Mouse (Mus musculus): ENCODE data around the gene Rcsd1. TPM values are rescaled to one million over a fixed set of nuclear protein-coding genes. Genes with fewer than 3 reads are reported as not detected.

Rcsd1 gene
- polyA plus RNA-seq (2012; ENCODE audit: low replicate concordance): 204 and 258 TPM in 2 replicates

GRCm38 (mm10) chr1:165709629-165710256 lies at the start of gene Rcsd1:
TSS of gene Rcsd1 (minus strand) at chr1:165709757.

DNA sequence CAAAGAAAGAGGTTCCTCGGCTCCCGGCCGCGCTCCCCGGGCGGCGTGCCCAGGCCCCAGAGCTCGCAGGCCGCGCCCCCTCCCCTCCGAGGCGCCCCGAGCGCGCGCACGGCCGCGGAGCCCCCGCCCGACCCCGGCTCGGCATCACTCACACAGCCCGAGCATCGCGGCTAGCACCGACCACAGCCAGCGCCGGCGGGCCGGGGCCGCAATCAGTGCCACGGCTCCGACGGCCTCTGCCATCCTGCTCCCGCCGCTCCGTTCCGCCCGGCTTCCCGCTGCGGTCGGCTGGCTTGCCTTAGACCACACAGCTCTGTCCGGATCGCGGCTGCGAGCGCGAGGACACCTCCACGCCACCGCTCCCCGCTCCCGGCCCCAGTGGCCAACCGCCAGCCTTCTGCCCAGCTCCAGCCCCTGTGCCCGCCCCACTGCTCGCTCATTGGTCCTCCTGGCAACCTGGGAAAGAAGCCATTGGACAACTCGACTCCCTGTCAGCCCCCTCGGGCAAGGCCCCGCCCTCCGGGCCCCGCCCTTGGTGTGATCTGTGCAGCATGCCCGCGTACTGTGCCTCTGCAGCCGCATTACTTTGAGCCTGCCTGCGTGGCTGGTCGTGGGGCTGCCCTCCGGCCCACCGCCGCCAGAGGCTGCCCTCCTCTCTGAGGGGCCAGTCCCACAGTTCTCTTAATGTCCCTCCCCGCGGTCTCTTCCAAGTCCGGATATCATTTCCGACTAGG lies 75.2 kb downstream of the Rcsd1 start, which contains the start of gene Mpzl1:
Gene Mpzl1, minus strand, starts transcription at position 388 of the 734 bp plus-strand sequence.

Other genes starting within 250 kb of the Rcsd1 start
- gene Dcaf6, start 249.3 kb downstream of the Rcsd1 start, polyA plus RNA-seq (2012; ENCODE audit: low replicate concordance): 18.9 and 48.0 TPM in 2 replicates
- 63.1 and 91.5 TPM in 2 replicates for gene Mpc2, start 249.1 kb downstream of the Rcsd1 start, polyA plus RNA-seq (2012; ENCODE audit: low replicate concordance)
- gene Adcy10, start 224.6 kb downstream of the Rcsd1 start, polyA plus RNA-seq (2012; ENCODE audit: low replicate concordance): not detected in 2 replicates
- 4.4 and 6.0 TPM in 2 replicates for gene Mpzl1, start 75.2 kb downstream of the Rcsd1 start, polyA plus RNA-seq (2012; ENCODE audit: low replicate concordance)
- 133 and 150 TPM in 2 replicates for gene Creg1, start 54.0 kb upstream of the Rcsd1 start, polyA plus RNA-seq (2012; ENCODE audit: low replicate concordance)
- 128 and 140 TPM in 2 replicates for gene Cd247, start 78.9 kb upstream of the Rcsd1 start, polyA plus RNA-seq (2012; ENCODE audit: low replicate concordance)

Data from hematopoietic multipotent progenitor cell, adult 10-12 weeks (in vitro differentiated cells).